Mouse (Mus musculus): ENCODE results near the gene Auts2. TPM values are rescaled to one million over a fixed set of nuclear protein-coding genes. Genes with fewer than 3 reads are reported as not detected.

Auts2 gene
- polyA plus RNA-seq, 1 experiment from 2014 or later: 45.3 TPM

GRCm38 (mm10) chr5:131711474-131712129 is 831.5 kb downstream of the Auts2 start:
- Histone ChIP-seq H3K36me3 (peaks cover 12% of the 10 kb centered on the region; the same call in 1 of the 2 replicates), H3K4me1 (peaks cover 8% of the 10 kb centered on the region; the same call in 1 of the 2 replicates), H3K4me2 (replicated peaks) (no peak overlapping the region), H3K9ac (no peak overlapping the region), H3K27me3 (no peaks in the 10 kb centered on the region), H3K9me3 (replicated peaks) (no peaks in the 10 kb centered on the region), H3K4me3 (replicated peaks) (no peak overlapping the region), H3K27ac (replicated peaks) (peak overlapping the region; percentile 39; the same call in 1 of the 2 replicates)
- no peak for ATAC-seq (ENCODE audit: insufficient number of reproducible peaks, low FRiP score, low TSS enrichment, low read depth)
- 68% methylated on average over 5 of the region's 5 CpGs for WGBS

GRCm38 (mm10) chr5:131710735-131711473 is 832.2 kb downstream of the Auts2 start:
- Histone ChIP-seq H3K9ac (no peak overlapping the region), H3K27me3 (no peaks in the 10 kb centered on the region), H3K27ac (replicated peaks) (peak overlapping the region; percentile 39; the same call in 1 of the 2 replicates), H3K4me3 (replicated peaks) (no peak overlapping the region), H3K9me3 (replicated peaks) (no peaks in the 10 kb centered on the region), H3K36me3 (peaks cover 7% of the 10 kb centered on the region; the same call in 1 of the 2 replicates), H3K4me1 (peaks cover 8% of the 10 kb centered on the region; the same call in 1 of the 2 replicates), H3K4me2 (replicated peaks) (no peak overlapping the region)
- no peak for ATAC-seq (ENCODE audit: insufficient number of reproducible peaks, low FRiP score, low TSS enrichment, low read depth)
- WGBS: 69% methylated on average over 8 of the region's 8 CpGs

GRCm38 (mm10) chr5:131707471-131707870 is 835.7 kb downstream of the Auts2 start:
- Histone ChIP-seq H3K4me1 (peaks cover 8% of the 10 kb centered on the region; the same call in 1 of the 2 replicates), H3K4me2 (replicated peaks) (no peak overlapping the region), H3K36me3 (no peaks in the 10 kb centered on the region), H3K9ac (no peak overlapping the region), H3K27ac (replicated peaks) (no peak overlapping the region), H3K4me3 (replicated peaks) (no peak overlapping the region), H3K27me3 (no peaks in the 10 kb centered on the region), H3K9me3 (replicated peaks) (no peaks in the 10 kb centered on the region)
- 60% methylated on average over 7 of the region's 7 CpGs for WGBS
- ATAC-seq (ENCODE audit: insufficient number of reproducible peaks, low FRiP score, low TSS enrichment, low read depth): no peak

DNA sequence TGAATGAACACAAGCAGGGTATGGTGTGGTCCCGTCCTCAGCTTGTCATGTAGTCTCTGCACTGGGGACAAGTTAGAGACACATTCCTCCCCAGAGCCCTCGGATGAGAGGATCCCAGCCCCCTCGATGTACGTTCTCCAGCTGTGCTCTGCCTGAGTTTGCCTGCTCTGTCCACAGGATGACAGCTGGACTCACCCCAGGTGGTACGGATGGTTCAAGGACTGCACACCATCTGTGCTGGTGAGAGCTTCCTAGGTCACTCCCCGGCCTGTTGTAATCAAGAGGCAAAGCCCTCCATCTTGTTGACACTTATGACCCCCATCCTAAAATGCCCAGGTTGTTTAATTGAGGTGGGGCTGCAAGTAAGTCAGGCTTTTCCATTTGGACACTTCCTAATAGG is 839.4 kb downstream of the Auts2 start:
- Histone ChIP-seq H3K36me3 (no peaks in the 10 kb centered on the region), H3K9ac (no peak overlapping the region), H3K4me1 (peaks cover 8% of the 10 kb centered on the region; the same call in 1 of the 2 replicates), H3K4me3 (replicated peaks) (no peak overlapping the region), H3K27me3 (no peaks in the 10 kb centered on the region), H3K9me3 (replicated peaks) (no peaks in the 10 kb centered on the region), H3K4me2 (replicated peaks) (no peak overlapping the region), H3K27ac (replicated peaks) (no peak overlapping the region)
- 66% methylated on average over 6 of the region's 6 CpGs for WGBS
- no peak for ATAC-seq (ENCODE audit: insufficient number of reproducible peaks, low FRiP score, low TSS enrichment, low read depth)

GRCm38 (mm10) chr5:131702840-131703392 is 840.2 kb downstream of the Auts2 start:
- 82% methylated on average over 6 of the region's 6 CpGs for WGBS
- Histone ChIP-seq H3K9me3 (replicated peaks) (no peaks in the 10 kb centered on the region), H3K27ac (replicated peaks) (no peak overlapping the region), H3K4me2 (replicated peaks) (no peak overlapping the region), H3K36me3 (no peaks in the 10 kb centered on the region), H3K4me3 (replicated peaks) (no peak overlapping the region), H3K27me3 (no peaks in the 10 kb centered on the region), H3K9ac (no peak overlapping the region), H3K4me1 (peaks cover 8% of the 10 kb centered on the region; the same call in 1 of the 2 replicates)
- no peak for ATAC-seq (ENCODE audit: insufficient number of reproducible peaks, low FRiP score, low TSS enrichment, low read depth)

- no peak overlapping the region for H3K27ac ChIP-seq (replicated peaks)
- no peak overlapping the region for H3K4me3 ChIP-seq (replicated peaks)
- no peaks in the 10 kb centered on the region for H3K27me3 ChIP-seq
- no peak overlapping the region for H3K4me2 ChIP-seq (replicated peaks)
- peaks cover 10% of the 10 kb centered on the region; the same call in 1 of the 2 replicates for H3K4me1 ChIP-seq
- no peak overlapping the region for H3K9ac ChIP-seq
- H3K36me3 ChIP-seq: no peaks in the 10 kb centered on the region
- no peaks in the 10 kb centered on the region for H3K9me3 ChIP-seq (replicated peaks)
- 91% methylated on average over 7 of the region's 7 CpGs for WGBS
- no peak for ATAC-seq (ENCODE audit: insufficient number of reproducible peaks, low FRiP score, low TSS enrichment, low read depth)
Observed at GRCm38 (mm10) chr5:131698900-131699299, 844.2 kb downstream of the Auts2 start.

DNA sequence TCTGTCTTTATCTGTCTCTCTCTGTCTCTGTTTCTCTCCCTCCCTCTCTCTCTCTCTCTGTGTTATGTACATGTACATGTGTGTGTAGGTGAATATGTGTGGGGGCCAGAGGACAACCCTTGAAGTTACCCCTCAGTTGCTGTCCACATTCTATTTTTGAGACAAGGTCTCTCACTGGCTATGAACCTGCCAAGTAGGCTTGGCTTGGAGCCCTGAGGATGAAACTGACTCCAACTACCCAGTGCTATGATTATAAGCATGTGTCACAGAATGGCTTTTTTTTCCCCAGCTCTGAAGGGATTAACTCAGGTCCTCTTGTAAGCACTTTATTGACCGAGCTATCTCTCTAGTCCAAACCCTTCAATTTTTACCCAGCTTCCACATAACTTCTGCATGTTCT is 852.4 kb downstream of the Auts2 start:
- Histone ChIP-seq H3K4me3 (replicated peaks) (no peak overlapping the region), H3K9me3 (replicated peaks) (no peaks in the 10 kb centered on the region), H3K4me1 (no peaks in the 10 kb centered on the region), H3K9ac (no peak overlapping the region), H3K4me2 (replicated peaks) (no peak overlapping the region), H3K36me3 (no peaks in the 10 kb centered on the region), H3K27ac (replicated peaks) (no peak overlapping the region), H3K27me3 (no peaks in the 10 kb centered on the region)
- 67% methylated on average over 1 of the region's 1 CpGs for WGBS
- ATAC-seq (ENCODE audit: insufficient number of reproducible peaks, low FRiP score, low TSS enrichment, low read depth): no peak

DNA sequence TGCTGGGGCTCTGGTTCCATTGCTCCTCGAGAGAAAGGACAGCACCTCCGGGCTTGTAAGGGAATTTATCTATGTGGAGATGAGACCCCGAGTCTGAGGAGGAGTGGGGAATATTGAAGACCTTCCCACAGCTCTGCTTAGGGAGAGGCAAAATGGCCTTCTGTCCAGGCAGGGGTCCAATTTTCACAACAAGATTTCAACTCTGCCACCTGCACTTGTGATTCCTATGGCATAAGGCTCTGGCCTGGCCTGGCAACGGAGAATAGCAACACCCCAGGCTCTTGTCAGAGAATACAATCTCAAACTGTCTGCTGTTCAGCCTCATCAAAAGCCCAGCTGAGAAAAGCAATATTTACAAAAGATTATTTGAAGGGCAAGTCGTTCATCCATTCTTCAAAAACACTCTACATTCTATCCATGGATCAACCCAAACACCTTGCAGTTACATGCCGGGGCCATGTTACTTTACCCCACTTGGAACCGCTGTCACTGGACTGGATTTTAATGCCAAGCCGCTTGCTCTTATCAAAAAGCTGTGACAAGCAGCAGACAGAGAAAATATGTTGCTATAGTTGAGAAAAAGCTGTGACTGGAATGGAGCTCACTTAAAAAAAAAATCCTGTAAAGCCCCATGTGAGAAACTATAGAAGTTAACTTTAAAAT is 856.1 kb downstream of the Auts2 start:
- Histone ChIP-seq H3K27ac (replicated peaks) (no peak overlapping the region), H3K9ac (no peak overlapping the region), H3K4me2 (replicated peaks) (no peak overlapping the region), H3K27me3 (no peaks in the 10 kb centered on the region), H3K4me1 (no peaks in the 10 kb centered on the region), H3K4me3 (replicated peaks) (no peak overlapping the region), H3K36me3 (peaks cover 11% of the 10 kb centered on the region; the same call in 1 of the 2 replicates), H3K9me3 (replicated peaks) (0 out of 2 replicates have a peak, but pooled peaks cover 3% of the 10 kb centered on the region)
- no peak for ATAC-seq (ENCODE audit: insufficient number of reproducible peaks, low FRiP score, low TSS enrichment, low read depth)
- WGBS: 71% methylated on average over 8 of the region's 8 CpGs

GRCm38 (mm10) chr5:131680127-131680845 is 862.9 kb downstream of the Auts2 start:
- no peak overlapping the region for H3K27ac ChIP-seq (replicated peaks)
- 0 out of 2 replicates have a peak, but pooled peaks cover 3% of the 10 kb centered on the region for H3K4me1 ChIP-seq
- 45% methylated on average over 12 of the region's 12 CpGs for WGBS
- no peak overlapping the region for H3K4me2 ChIP-seq (replicated peaks)
- H3K9ac ChIP-seq: no peak overlapping the region
- peaks cover 11% of the 10 kb centered on the region; the same call in 1 of the 2 replicates for H3K36me3 ChIP-seq
- no peak overlapping the region for H3K4me3 ChIP-seq (replicated peaks)
- H3K9me3 ChIP-seq (replicated peaks): 0 out of 2 replicates have a peak, but pooled peaks cover 3% of the 10 kb centered on the region
- H3K27me3 ChIP-seq: no peaks in the 10 kb centered on the region
- ATAC-seq (ENCODE audit: insufficient number of reproducible peaks, low FRiP score, low TSS enrichment, low read depth): no peak

DNA sequence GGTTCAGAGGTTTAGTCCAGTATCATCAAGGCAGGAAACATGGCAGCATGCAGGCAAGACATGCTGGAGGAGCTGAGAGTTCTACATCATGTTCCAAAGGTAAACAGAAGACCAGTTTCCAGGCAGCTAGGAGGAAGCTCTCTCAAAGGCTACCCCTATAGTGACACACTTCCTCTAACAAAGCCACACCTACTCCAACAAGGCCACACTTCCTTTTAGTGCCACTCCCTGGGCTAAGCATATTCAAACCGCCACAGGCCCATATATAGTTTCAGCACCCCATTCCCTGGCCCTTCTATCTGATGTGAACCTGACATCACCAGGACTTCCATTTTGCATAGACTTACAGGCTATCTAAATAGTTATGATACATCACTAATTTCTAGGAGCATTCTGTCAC is 863.6 kb downstream of the Auts2 start:
- Histone ChIP-seq H3K27ac (replicated peaks) (no peak overlapping the region), H3K4me2 (replicated peaks) (no peak overlapping the region), H3K27me3 (no peaks in the 10 kb centered on the region), H3K9me3 (replicated peaks) (0 out of 2 replicates have a peak, but pooled peaks cover 3% of the 10 kb centered on the region), H3K4me3 (replicated peaks) (no peak overlapping the region), H3K36me3 (0 out of 2 replicates have a peak, but pooled peaks cover 8% of the 10 kb centered on the region), H3K9ac (no peak overlapping the region), H3K4me1 (0 out of 2 replicates have a peak, but pooled peaks cover 3% of the 10 kb centered on the region)
- ATAC-seq (ENCODE audit: insufficient number of reproducible peaks, low FRiP score, low TSS enrichment, low read depth): no peak
- WGBS: 96% methylated on average over 1 of the region's 1 CpGs

Data from embryonic facial prominence, embryonic 15.5 days (tissue).